Mouse (Mus musculus) lung, embryonic 14.5 days (tissue): ENCODE measurements around the gene Hspbap1. TPM values are rescaled to one million over a fixed set of nuclear protein-coding genes. Genes with fewer than 3 reads are reported as not detected.
A peak's percentile ranks its signal among the peaks of the same experiment; 100 is the strongest.

Experiments
- ATAC-seq: fragments of 200-750 bp; cut with Nextera tagmentation; 2 replicates; pipeline ENCODE4 v1.8.0; 2017; ENCODE audit warnings: mild to moderate bottlenecking, moderate TSS enrichment, moderate library complexity; ENCODE audit not compliant: insufficient read depth
- DNase-seq: peaks from one replicate; pipeline ENCODE4 v3.0.0-alpha.2; 2015
- H3K27ac ChIP-seq: fragments of 300-500 bp; sonication (generic); 2 replicates; pipeline ENCODE4 v1.5.1; 2014; ENCODE audit warnings: low read depth, mild to moderate bottlenecking, moderate library complexity
- H3K27me3 ChIP-seq: fragments of 300-500 bp; sonication (generic); 2 replicates; pipeline ENCODE4 v1.6.1; 2014; ENCODE audit warnings: low read length, control low read depth; ENCODE audit not compliant: insufficient read depth
- H3K36me3 ChIP-seq: fragments of 300-500 bp; sonication (generic); 2 replicates; pipeline ENCODE4 v1.6.1; 2014; ENCODE audit warnings: control low read depth; ENCODE audit not compliant: insufficient read depth
- H3K4me1 ChIP-seq: fragments of 300-500 bp; sonication (generic); 2 replicates; pipeline ENCODE4 v1.6.1; 2014; ENCODE audit warnings: antibody characterized with exemption, control low read depth; ENCODE audit not compliant: insufficient read depth
- H3K4me2 ChIP-seq: fragments of 300-500 bp; sonication (generic); 2 replicates; pipeline ENCODE4 v1.6.1; 2014; ENCODE audit warnings: mild to moderate bottlenecking
- H3K4me3 ChIP-seq: fragments of 300-500 bp; sonication (generic); 2 replicates; pipeline ENCODE4 v1.5.1; 2014; ENCODE audit warnings: low read depth, low read length
- H3K9ac ChIP-seq: fragments of 300-500 bp; sonication (generic); 2 replicates; pipeline ENCODE4 v1.6.1; 2014
- H3K9me3 ChIP-seq: fragments of 300-500 bp; sonication (generic); 2 replicates; pipeline ENCODE4 v1.6.1; 2016; ENCODE audit warnings: low read depth, low read length, control low read depth
- CTCF ChIP-seq: IDR thresholded peaks from 2 replicates; pipeline ENCODE4 v1.5.1; 2016; ENCODE audit warnings: antibody characterized with exemption, low read depth
- WGBS: fragments of 180-500 bp; shearing (Covaris S2); extraction: QIAGEN DNeasy Blood & Tissue Kit; methylation state at CpG from one replicate; pipeline ENCODE4 v1.1.7; 2014; 5-methylcytosine and 5-hydroxymethylcytosine counted together
- polyA plus RNA-seq: library from polyadenylated mRNA; unstranded; fragments of >200 nt; fragmentation: Nextera tagmentation; extraction: Ambion mirVana; gene quantifications from 2 replicates; pipeline ENCODE4 v1.2.1, GENCODE M21; 2014

Gene Hspbap1
- polyA plus RNA-seq, 1 experiment from 2014 or later, result 16.0 TPM

DNA sequence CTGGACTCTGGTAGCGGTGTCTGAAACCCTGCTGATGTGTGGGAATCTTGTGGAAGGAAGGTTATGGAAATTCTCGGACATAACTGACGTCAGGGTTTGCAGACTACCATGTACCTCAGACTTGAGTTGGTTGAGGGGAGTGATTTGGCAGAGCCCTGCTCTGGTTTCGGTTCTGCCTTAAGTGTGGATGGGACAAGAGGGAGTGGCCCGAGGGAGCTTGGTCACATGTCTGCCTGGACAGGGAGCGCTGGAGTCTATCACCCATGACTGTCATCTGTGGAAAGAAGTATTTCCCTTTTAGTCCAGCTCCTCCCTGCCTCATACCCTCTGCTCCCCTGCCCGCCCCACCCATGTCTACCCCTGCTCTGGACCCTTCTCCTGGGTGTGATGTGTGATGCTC lies 32.0 kb downstream of the Hspbap1 start:
- H3K27ac ChIP-seq, result no peak overlapping the region
- H3K9ac ChIP-seq, result no peak overlapping the region
- H3K4me1 ChIP-seq, result no peaks in the 10 kb centered on the region
- no peaks in the 10 kb centered on the region for H3K36me3 ChIP-seq
- no peak overlapping the region for H3K4me2 ChIP-seq
- TF ChIP-seq CTCF, result no peak
- no peak overlapping the region for H3K4me3 ChIP-seq
- ATAC-seq, result no peak
- 88% methylated on average over 7 of the region's 7 CpGs for WGBS
- DNase-seq, result no peak
- 0 out of 2 replicates have a peak, but pooled peaks cover 5% of the 10 kb centered on the region for H3K9me3 ChIP-seq
- no peaks in the 10 kb centered on the region for H3K27me3 ChIP-seq

DNA sequence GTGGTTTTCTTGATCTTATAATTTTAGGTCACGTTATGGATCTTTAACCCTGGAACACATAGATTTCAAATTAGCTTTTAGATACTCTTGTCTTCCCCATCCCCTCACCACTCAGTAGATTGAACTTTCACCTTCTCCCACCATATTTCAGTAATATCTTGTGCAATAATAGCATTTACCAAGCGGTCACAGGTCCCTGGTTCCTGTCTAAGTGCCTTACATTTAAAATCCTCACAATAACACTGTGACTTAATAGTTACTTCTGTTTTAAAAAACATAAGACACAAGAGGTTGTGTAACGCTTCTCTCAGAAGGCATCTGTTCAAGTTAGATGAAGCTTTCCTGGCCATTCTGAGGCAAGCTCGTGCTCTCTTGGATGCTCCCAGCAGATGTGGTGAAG lies 33.5 kb downstream of the Hspbap1 start:
- no peaks in the 10 kb centered on the region for H3K27me3 ChIP-seq
- 0 out of 2 replicates have a peak, but pooled peaks cover 5% of the 10 kb centered on the region for H3K9me3 ChIP-seq
- no peak overlapping the region for H3K4me2 ChIP-seq
- H3K9ac ChIP-seq, result no peak overlapping the region
- 89% methylated on average over 4 of the region's 4 CpGs for WGBS
- TF ChIP-seq CTCF, result no peak
- H3K36me3 ChIP-seq, result no peaks in the 10 kb centered on the region
- ATAC-seq (no peak), DNase-seq (no peak)
- no peak overlapping the region for H3K4me3 ChIP-seq
- no peaks in the 10 kb centered on the region for H3K4me1 ChIP-seq
- no peak overlapping the region for H3K27ac ChIP-seq

DNA sequence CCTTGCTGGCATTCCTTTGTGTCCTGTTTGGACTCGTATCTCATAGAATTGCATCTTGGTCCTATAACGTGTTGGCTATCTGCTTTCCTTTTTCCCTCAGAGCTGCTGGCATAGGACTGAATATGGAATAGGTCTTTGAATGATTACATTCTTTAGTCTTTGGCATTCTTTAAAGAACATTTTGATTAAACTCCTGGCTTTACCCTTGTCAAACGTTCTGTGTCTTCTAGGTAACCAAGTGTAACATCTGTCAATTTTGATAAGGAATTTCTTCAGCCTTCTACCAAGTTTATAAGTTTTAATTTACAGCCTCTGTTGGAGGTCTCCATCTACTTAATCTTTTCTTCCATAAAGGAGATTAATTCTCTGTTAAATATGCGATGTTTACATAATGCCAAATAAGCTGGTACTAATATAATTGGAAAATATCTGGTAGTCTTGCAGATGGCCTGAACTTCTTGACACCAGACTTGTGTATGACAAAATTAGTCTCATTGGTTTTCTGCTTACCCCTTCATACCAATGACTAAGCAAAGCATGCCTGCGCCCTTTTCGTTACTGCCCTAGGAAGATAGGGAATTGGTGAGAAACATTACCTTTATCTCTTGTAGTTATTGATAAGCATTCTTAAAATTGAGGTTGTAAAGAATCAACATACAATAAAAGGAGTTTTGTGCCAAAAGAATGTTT lies 36.9 kb downstream of the Hspbap1 start:
- no peaks in the 10 kb centered on the region for H3K27me3 ChIP-seq
- TF ChIP-seq CTCF, result no peak
- H3K9ac ChIP-seq, result no peak overlapping the region
- peak overlapping the region; percentile 30; the same call in 1 of the 2 replicates for H3K27ac ChIP-seq
- ATAC-seq (no peak), DNase-seq (no peak)
- 76% methylated on average over 6 of the region's 6 CpGs for WGBS
- H3K4me2 ChIP-seq, result no peak overlapping the region
- no peaks in the 10 kb centered on the region for H3K36me3 ChIP-seq
- no peak overlapping the region for H3K4me3 ChIP-seq
- no peaks in the 10 kb centered on the region for H3K9me3 ChIP-seq
- H3K4me1 ChIP-seq, result no peaks in the 10 kb centered on the region

DNA sequence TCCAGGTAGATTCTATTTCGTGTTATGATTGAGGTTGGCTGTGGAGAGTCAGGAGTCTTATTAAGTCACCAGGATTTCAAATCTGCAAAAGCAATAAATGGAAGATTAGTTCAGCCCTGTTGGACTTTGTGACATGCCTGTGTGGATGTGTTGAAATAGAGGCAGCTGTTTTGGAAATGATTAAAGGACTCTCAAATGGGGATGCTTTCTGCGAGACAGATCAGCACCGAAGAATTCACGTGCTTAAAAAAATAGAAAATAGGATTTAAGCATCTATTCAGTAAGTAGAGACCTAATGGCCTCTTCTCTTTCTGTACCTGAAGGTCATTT lies 37.5 kb downstream of the Hspbap1 start:
- no peak for DNase-seq
- whole genome bisulfite sequencing, result 89% methylated on average over 4 of the region's 4 CpGs
- no peak for TF ChIP-seq CTCF
- ATAC-seq, result no peak
- Histone ChIP-seq H3K9me3 (no peaks in the 10 kb centered on the region), H3K27ac (no peak overlapping the region; the same call in 1 of the 2 replicates), H3K4me1 (no peaks in the 10 kb centered on the region), H3K4me2 (no peak overlapping the region), H3K36me3 (no peaks in the 10 kb centered on the region), H3K9ac (no peak overlapping the region), H3K27me3 (no peaks in the 10 kb centered on the region), H3K4me3 (no peak overlapping the region)

DNA sequence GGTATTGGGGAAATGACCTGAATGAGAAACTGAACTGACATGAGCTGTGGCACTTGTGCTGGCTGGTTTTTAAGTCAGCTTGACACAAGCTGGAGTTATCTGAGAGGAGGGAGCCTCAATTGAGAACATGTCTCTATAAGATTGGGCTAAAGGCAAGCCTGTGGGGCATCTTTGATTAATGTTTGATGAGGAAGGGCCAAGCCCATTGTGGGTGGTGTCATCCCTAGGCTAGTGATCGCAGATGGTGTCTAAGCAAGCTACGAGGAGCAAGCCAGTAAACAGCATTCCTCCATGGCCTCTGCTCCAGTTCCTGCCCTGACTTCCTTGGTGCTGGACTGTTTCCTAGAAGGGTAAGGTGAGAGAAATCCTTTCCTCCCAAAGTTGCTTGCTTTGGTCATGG lies 38.7 kb downstream of the Hspbap1 start:
- H3K36me3 ChIP-seq, result 0 out of 2 replicates have a peak, but pooled peaks cover under 1% of the 10 kb centered on the region
- H3K4me2 ChIP-seq, result no peak overlapping the region
- 92% methylated on average over 2 of the region's 2 CpGs for WGBS
- no peak for TF ChIP-seq CTCF
- no peak for ATAC-seq
- no peak overlapping the region for H3K4me3 ChIP-seq
- no peak overlapping the region for H3K27ac ChIP-seq
- H3K9ac ChIP-seq, result no peak overlapping the region
- H3K4me1 ChIP-seq, result no peaks in the 10 kb centered on the region
- H3K9me3 ChIP-seq, result no peaks in the 10 kb centered on the region
- no peak for DNase-seq
- no peaks in the 10 kb centered on the region for H3K27me3 ChIP-seq

DNA sequence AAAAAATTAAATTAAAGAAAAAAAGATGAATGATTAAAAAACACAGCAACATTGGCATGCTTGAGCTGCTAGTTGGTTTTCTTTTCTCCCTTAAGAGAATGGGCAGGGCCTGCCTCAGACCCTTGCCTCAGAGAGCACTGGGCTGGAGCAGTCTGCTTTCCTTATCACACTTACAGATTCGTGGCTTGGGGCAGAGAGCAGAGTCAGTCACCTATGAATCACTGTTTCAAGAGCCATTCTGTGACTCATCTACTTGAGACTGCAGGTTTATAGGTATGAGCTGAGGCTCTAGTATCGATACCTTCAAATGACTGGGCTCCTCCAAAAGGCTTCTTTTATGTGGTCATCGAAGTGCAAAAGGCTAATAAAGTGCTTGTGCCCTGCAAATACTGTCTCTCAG lies 42.9 kb downstream of the Hspbap1 start:
- Histone ChIP-seq H3K4me1 (no peaks in the 10 kb centered on the region), H3K4me2 (no peak overlapping the region), H3K27me3 (no peaks in the 10 kb centered on the region), H3K9me3 (no peaks in the 10 kb centered on the region), H3K4me3 (no peak overlapping the region), H3K36me3 (peaks cover 2% of the 10 kb centered on the region; the same call in 1 of the 2 replicates), H3K9ac (no peak overlapping the region), H3K27ac (no peak overlapping the region)
- DNase-seq (no peak), ATAC-seq (no peak)
- no peak for TF ChIP-seq CTCF
- WGBS, result 55% methylated on average over 3 of the region's 3 CpGs

DNA sequence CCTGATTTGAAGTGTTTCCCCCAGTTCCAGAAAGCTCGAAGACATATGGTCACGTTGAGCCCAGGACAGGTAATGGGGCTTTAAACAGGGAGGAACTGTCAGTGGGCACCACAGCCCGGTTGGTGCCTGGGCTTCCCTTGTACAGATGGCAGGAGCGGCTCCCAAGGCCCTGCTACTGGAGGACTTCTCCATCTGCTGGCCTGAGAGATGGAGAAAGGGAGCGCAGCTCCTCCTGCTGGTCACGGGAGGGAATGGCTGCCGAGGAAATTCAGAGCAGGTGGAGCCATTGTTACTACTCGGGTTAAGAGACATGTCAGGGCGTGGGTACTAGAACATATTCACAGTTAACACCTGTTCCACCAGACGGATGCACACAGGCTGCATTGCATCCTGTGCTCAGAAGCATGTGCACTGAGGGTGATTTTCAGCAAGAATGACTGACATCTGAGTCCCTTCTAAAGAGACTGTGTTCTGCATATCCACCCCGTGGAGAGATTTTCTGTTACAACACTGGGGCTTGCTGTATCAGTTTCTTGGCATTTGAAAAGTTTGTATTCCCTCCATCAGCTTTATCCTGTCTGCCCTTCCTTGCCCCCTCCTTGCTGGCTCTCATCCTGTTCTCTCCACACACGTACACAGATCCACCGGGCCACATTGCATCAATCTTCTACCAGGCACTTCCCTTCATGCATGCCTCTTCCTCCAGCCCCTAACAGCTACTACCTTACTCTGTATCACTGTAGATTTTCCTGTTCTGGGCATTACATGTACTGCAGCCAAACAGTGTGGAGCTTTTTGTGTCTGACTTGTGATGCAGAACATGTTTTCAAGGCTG lies 47.3 kb downstream of the Hspbap1 start:
- no peak overlapping the region for H3K27ac ChIP-seq
- peak; percentile 86 for ATAC-seq
- peaks cover 9% of the 10 kb centered on the region; the same call in 1 of the 2 replicates for H3K36me3 ChIP-seq
- H3K9me3 ChIP-seq, result no peaks in the 10 kb centered on the region
- TF ChIP-seq CTCF, result peak; percentile 99
- 33% methylated on average over 13 of the region's 13 CpGs for WGBS
- no peak overlapping the region for H3K4me3 ChIP-seq
- H3K4me2 ChIP-seq, result no peak overlapping the region
- H3K4me1 ChIP-seq, result no peaks in the 10 kb centered on the region
- peak; percentile 85 for DNase-seq
- H3K9ac ChIP-seq, result no peak overlapping the region
- no peaks in the 10 kb centered on the region for H3K27me3 ChIP-seq
